Comparison of ENCODE assay signal across 9 mouse cellular contexts in the genomic region with DNA sequence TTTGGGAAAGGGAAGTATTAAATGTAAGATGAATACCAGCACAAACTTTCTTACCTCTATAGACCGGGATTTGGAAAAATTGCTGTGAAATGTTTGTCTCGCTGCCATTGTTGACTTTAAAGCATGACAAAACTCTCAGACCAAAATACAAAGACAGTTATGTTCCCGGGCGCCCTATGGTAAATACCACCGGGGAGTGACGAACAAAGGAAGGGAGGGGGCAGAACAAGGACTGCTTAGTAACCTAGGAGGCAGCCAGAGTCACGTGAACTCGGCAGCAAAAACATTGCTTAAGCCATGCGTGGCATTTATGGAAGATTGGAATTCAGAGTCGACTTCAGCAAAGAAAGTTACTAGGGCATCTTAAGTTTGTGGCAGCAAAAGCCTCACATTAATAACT. TPM values are rescaled to one million over a fixed set of nuclear protein-coding genes. Genes with fewer than 3 reads are reported as not detected.
DNase-seq lines count a peak whose midpoint lies in the region; ATAC-seq lines count a peak whose summit lies in the region.
"Had no signal": no experiment of that assay in that cellular context is flagged by ENCODE, and none has a peak within 500 bp of the region (broad histone marks: within the 10 kb centered on the region; RNA-seq: fewer than 3 reads in every experiment).

No protein-coding gene starts in this region.

- 9% methylated on average over 10 of the region's 10 CpGs for WGBS in kidney, embryonic 15.5 days
- 7% methylated on average over 10 of the region's 10 CpGs for WGBS in forebrain, embryonic 11.5 days
- WGBS in liver, embryonic 11.5 days: 25% methylated on average over 10 of the region's 10 CpGs
- WGBS in neural tube, embryonic 12.5 days: 6% methylated on average over 10 of the region's 10 CpGs

- no peak overlapping the region for H3K9ac ChIP-seq in kidney, embryonic 15.5 days
- no peak overlapping the region for H3K9ac ChIP-seq in forebrain, embryonic 11.5 days (ENCODE audit: low read length)
- H3K9ac ChIP-seq in liver, embryonic 11.5 days (ENCODE audit: low read depth, low read length): no peak overlapping the region
- no peak overlapping the region for H3K9ac ChIP-seq in neural tube, embryonic 12.5 days
- H3K9ac ChIP-seq: liver, embryonic 13.5 days had no signal

- no peaks in the 10 kb centered on the region for H3K9me3 ChIP-seq in kidney, embryonic 15.5 days (replicated peaks)
- H3K9me3 ChIP-seq in forebrain, embryonic 11.5 days (ENCODE audit: control insufficient read depth, low read length): no peaks in the 10 kb centered on the region
- no peaks in the 10 kb centered on the region for H3K9me3 ChIP-seq in liver, embryonic 11.5 days (ENCODE audit: control insufficient read depth, low read length)
- no peaks in the 10 kb centered on the region for H3K9me3 ChIP-seq in neural tube, embryonic 12.5 days
- H3K9me3 ChIP-seq: liver, embryonic 13.5 days had no signal

- H3K36me3 ChIP-seq in kidney, embryonic 15.5 days: no peaks in the 10 kb centered on the region
- H3K36me3 ChIP-seq in forebrain, embryonic 11.5 days (ENCODE audit: control insufficient read depth, insufficient read depth, low read length): no peaks in the 10 kb centered on the region
- H3K36me3 ChIP-seq in liver, embryonic 11.5 days (ENCODE audit: control insufficient read depth, insufficient read depth, low read length): no peaks in the 10 kb centered on the region
- H3K36me3 ChIP-seq in neural tube, embryonic 12.5 days: no peaks in the 10 kb centered on the region
- H3K36me3 ChIP-seq: liver, embryonic 13.5 days had no signal

- H3K4me1 ChIP-seq in kidney, embryonic 15.5 days: peaks cover 16% of the 10 kb centered on the region
- H3K4me1 ChIP-seq in forebrain, embryonic 11.5 days (replicated peaks; ENCODE audit: control insufficient read depth, insufficient read depth, low read length): peaks cover 3% of the 10 kb centered on the region; the same call in 1 of the 2 replicates
- no peaks in the 10 kb centered on the region for H3K4me1 ChIP-seq in liver, embryonic 11.5 days (replicated peaks; ENCODE audit: control insufficient read depth, insufficient read depth, low read length)
- peaks cover 16% of the 10 kb centered on the region for H3K4me1 ChIP-seq in neural tube, embryonic 12.5 days
- H3K4me1 ChIP-seq: liver, embryonic 13.5 days had no signal

- H3K4me2 ChIP-seq in kidney, embryonic 15.5 days: peak overlapping the region; percentile 100
- peak overlapping the region; percentile 100 for H3K4me2 ChIP-seq in forebrain, embryonic 11.5 days (ENCODE audit: low read depth, low read length, severe bottlenecking)
- H3K4me2 ChIP-seq in liver, embryonic 11.5 days: 0 out of 2 replicates have a peak overlapping the region, but pooled peaks have one; percentile 12
- H3K4me2 ChIP-seq in neural tube, embryonic 12.5 days (replicated peaks): peak overlapping the region; percentile 100

- H3K27me3 ChIP-seq in kidney, embryonic 15.5 days: peaks cover 46% of the 10 kb centered on the region
- H3K27me3 ChIP-seq in forebrain, embryonic 11.5 days (ENCODE audit: control insufficient read depth, insufficient read depth, low read length): peaks cover 15% of the 10 kb centered on the region; the same call in 1 of the 2 replicates
- peaks cover 38% of the 10 kb centered on the region for H3K27me3 ChIP-seq in liver, embryonic 11.5 days (replicated peaks; ENCODE audit: control insufficient read depth, insufficient read depth, low read length)
- H3K27me3 ChIP-seq in neural tube, embryonic 12.5 days (replicated peaks): peaks cover 9% of the 10 kb centered on the region; the same call in 1 of the 2 replicates

- no peak for ATAC-seq in kidney, embryonic 15.5 days (replicated peaks; ENCODE audit: low FRiP score)
- ATAC-seq in forebrain, embryonic 11.5 days (replicated peaks; ENCODE audit: low FRiP score): peak; percentile 44; the same call in 1 of the 2 replicates
- no peak for ATAC-seq in liver, embryonic 11.5 days (replicated peaks; ENCODE audit: low FRiP score)
- peak; percentile 61; the same call in 1 of the 2 replicates for ATAC-seq in neural tube, embryonic 12.5 days (ENCODE audit: low FRiP score, low read depth)

- no peak overlapping the region for H3K27ac ChIP-seq in kidney, embryonic 15.5 days
- H3K27ac ChIP-seq in forebrain, embryonic 11.5 days (ENCODE audit: low read depth, low read length): no peak overlapping the region
- H3K27ac ChIP-seq in liver, embryonic 11.5 days (ENCODE audit: low read depth, low read length): no peak overlapping the region
- H3K27ac ChIP-seq in neural tube, embryonic 12.5 days: no peak overlapping the region
- H3K27ac ChIP-seq: liver, embryonic 13.5 days had no signal

- no peak for DNase-seq in kidney, postnatal 14 days
- DNase-seq in forebrain, embryonic 11.5 days (ENCODE audit: low spot score): no peak
- no peak for DNase-seq in liver, embryonic 11.5 days (ENCODE audit: low spot score)
- no peak for DNase-seq in urinary bladder, postnatal 25 days (ENCODE audit: low spot score)
- DNase-seq in layer of hippocampus, postnatal 25 days (ENCODE audit: extremely low spot score in 1 of 2, low spot score in 1 of 2): no peak
- DNase-seq in right cerebral cortex, adult 18-20 months: no peak
- DNase-seq: liver, embryonic 13.5 days had no signal

- peak overlapping the region; percentile 70 for H3K4me3 ChIP-seq in kidney, embryonic 15.5 days (replicated peaks)
- peak overlapping the region; percentile 62 for H3K4me3 ChIP-seq in forebrain, embryonic 11.5 days (ENCODE audit: low read depth, low read length)
- H3K4me3 ChIP-seq in liver, embryonic 11.5 days (ENCODE audit: low read depth, low read length): no peak overlapping the region
- peak overlapping the region; percentile 73 for H3K4me3 ChIP-seq in neural tube, embryonic 12.5 days

RNA-seq across cellular contexts. Expression of a gene that starts 1.4 kb away (rescaled TPM):
- 5.6 and 6.8 TPM in 2 replicates for polyA plus RNA-seq in kidney, embryonic 15.5 days (2015; fragmentation: Nextera tagmentation; extraction: Ambion mirVana)
- 1.1 and 1.7 TPM in 2 replicates for polyA plus RNA-seq in forebrain, embryonic 11.5 days (2014; fragmentation: Nextera tagmentation; extraction: Ambion mirVana)
- 1.2 and 1.4 TPM in 2 replicates for polyA plus RNA-seq in liver, embryonic 11.5 days (2014; fragmentation: Nextera tagmentation; extraction: Ambion mirVana)
- polyA plus RNA-seq in neural tube, embryonic 12.5 days (2016; fragmentation: Nextera tagmentation; extraction: Ambion mirVana): 12.1 and 13.0 TPM in 2 replicates
- total RNA-seq in layer of hippocampus, postnatal 25 days (2021): 10 to 100 TPM; 11.3 to 13.4 TPM

Comparison
In these comparisons a context has a peak if more than half of its experiments do, and no peak if none do; other contexts are left out.
1. ATAC-seq: peak in forebrain, embryonic 11.5 days (single experiment) and neural tube, embryonic 12.5 days (single experiment); none in kidney, embryonic 15.5 days (single experiment) and liver, embryonic 11.5 days (single experiment).
2. H3K4me2 ChIP-seq: peak in every context shown above with its lines; median percentile 100 in kidney, embryonic 15.5 days; 100 in forebrain, embryonic 11.5 days; 100 in neural tube, embryonic 12.5 days; 12 in liver, embryonic 11.5 days.